Comparison of ENCODE assay signal across 30 mouse cellular contexts in genomic region chr6:124665011-124665410, GRCm38 (mm10). TPM values are rescaled to one million over a fixed set of nuclear protein-coding genes. Genes with fewer than 3 reads are reported as not detected.
DNase-seq lines count a peak whose midpoint lies in the region; ATAC-seq and TF ChIP-seq lines count a peak whose summit lies in the region.
"Had no signal": no experiment of that assay in that cellular context is flagged by ENCODE, and none has a peak within 500 bp of the region (broad histone marks: within the 10 kb centered on the region; RNA-seq: fewer than 3 reads in every experiment).

No protein-coding gene starts in this region.

- intact Hi-C loops in gastrocnemius, postnatal 36 days (cut with DNase I): no loop called here

- ATAC-seq in intestine, postnatal 0 days: no peak
- no peak for ATAC-seq in intestine, embryonic 16.5 days
- no peak for ATAC-seq in liver, embryonic 15.5 days (ENCODE audit: insufficient read depth)
- no peak for ATAC-seq in forebrain, embryonic 12.5 days (ENCODE audit: low FRiP score)
- ATAC-seq: forebrain, embryonic 16.5 days; midbrain, embryonic 13.5 days had no signal

- H3K27ac ChIP-seq in intestine, postnatal 0 days (ENCODE audit: low read depth, low read length): no peak overlapping the region
- H3K27ac ChIP-seq in intestine, embryonic 16.5 days (ENCODE audit: low read length): no peak overlapping the region
- H3K27ac ChIP-seq in liver, embryonic 15.5 days (replicated peaks): no peak overlapping the region
- H3K27ac ChIP-seq in forebrain, embryonic 12.5 days: no peak overlapping the region
- H3K27ac ChIP-seq: embryonic facial prominence, embryonic 13.5 days; heart, embryonic 15.5 days; hindbrain, embryonic 15.5 days; layer of hippocampus, adult 2 months; midbrain, embryonic 13.5 days had no signal

- peak; percentile 36 for DNase-seq in T-cell, adult 2 months (ENCODE audit: low spot score)
- DNase-seq in thymus, postnatal 25 days: peak; percentile 37
- DNase-seq in gastrocnemius, postnatal 36 days: no peak
- DNase-seq in Muller cell, postnatal 12 days (ENCODE audit: inconsistent ontology term): no peak
- DNase-seq: cerebellum, adult 2 months; cerebellum, postnatal 25 days; embryo, embryonic 11 days; gastrocnemius, postnatal 25 days; kidney, adult 9 months; kidney, postnatal 14 days; layer of hippocampus, postnatal 36 days; lung, adult 2 months; lung, postnatal 36 days; right cerebral cortex, postnatal 14 days had no signal

- H3K9ac ChIP-seq in intestine, postnatal 0 days (ENCODE audit: low read depth, low read length): no peak overlapping the region
- no peak overlapping the region for H3K9ac ChIP-seq in intestine, embryonic 16.5 days (ENCODE audit: low read depth, low read length)
- no peak overlapping the region for H3K9ac ChIP-seq in liver, embryonic 15.5 days
- no peak overlapping the region for H3K9ac ChIP-seq in forebrain, embryonic 12.5 days
- H3K9ac ChIP-seq: embryonic facial prominence, embryonic 13.5 days; heart, embryonic 15.5 days; hindbrain, embryonic 15.5 days; midbrain, embryonic 13.5 days had no signal

- no peak for TF ChIP-seq CTCF in intestine, postnatal 0 days (IDR thresholded peaks at IDR 0.05; ENCODE audit: low read depth)

- WGBS in intestine, postnatal 0 days: 87% methylated on average over 10 of the region's 10 CpGs
- 95% methylated on average over 10 of the region's 10 CpGs for WGBS in intestine, embryonic 16.5 days
- 91% methylated on average over 10 of the region's 10 CpGs for WGBS in liver, embryonic 15.5 days (ENCODE audit: insufficient replicate concordance)
- 94% methylated on average over 10 of the region's 10 CpGs for WGBS in forebrain, embryonic 12.5 days

- H3K4me1 ChIP-seq in intestine, postnatal 0 days (replicated peaks; ENCODE audit: control insufficient read depth, insufficient read depth, low read length): no peaks in the 10 kb centered on the region; the same call in 1 of the 2 replicates
- 0 out of 2 replicates have a peak, but pooled peaks cover 7% of the 10 kb centered on the region for H3K4me1 ChIP-seq in intestine, embryonic 16.5 days (ENCODE audit: control insufficient read depth, insufficient read depth, low read length)
- peaks cover 56% of the 10 kb centered on the region for H3K4me1 ChIP-seq in liver, embryonic 15.5 days (replicated peaks)
- peaks cover 6% of the 10 kb centered on the region; the same call in 1 of the 2 replicates for H3K4me1 ChIP-seq in forebrain, embryonic 12.5 days

- no peak overlapping the region for H3K4me3 ChIP-seq in intestine, postnatal 0 days (ENCODE audit: low read depth, low read length)
- no peak overlapping the region for H3K4me3 ChIP-seq in intestine, embryonic 16.5 days (ENCODE audit: low read length)
- peak overlapping the region; percentile 91 for H3K4me3 ChIP-seq in liver, embryonic 15.5 days (replicated peaks)
- no peak overlapping the region for H3K4me3 ChIP-seq in forebrain, embryonic 12.5 days (replicated peaks)
- H3K4me3 ChIP-seq: hindbrain, embryonic 15.5 days; layer of hippocampus, adult 2 months; midbrain, embryonic 13.5 days had no signal

- H3K9me3 ChIP-seq in intestine, postnatal 0 days (ENCODE audit: control insufficient read depth): no peaks in the 10 kb centered on the region
- H3K9me3 ChIP-seq in intestine, embryonic 16.5 days (ENCODE audit: control insufficient read depth, low read length): no peaks in the 10 kb centered on the region
- no peaks in the 10 kb centered on the region for H3K9me3 ChIP-seq in liver, embryonic 15.5 days (replicated peaks)
- H3K9me3 ChIP-seq in forebrain, embryonic 12.5 days: no peaks in the 10 kb centered on the region
- H3K9me3 ChIP-seq: embryonic facial prominence, embryonic 13.5 days; heart, embryonic 15.5 days; hindbrain, embryonic 15.5 days; megakaryocyte, embryonic 14.5 days; midbrain, embryonic 13.5 days had no signal

- peak overlapping the region; percentile 32 for H3K4me2 ChIP-seq in intestine, postnatal 0 days (replicated peaks; ENCODE audit: low read depth)
- H3K4me2 ChIP-seq in intestine, embryonic 16.5 days (ENCODE audit: low read depth, low read length): no peak overlapping the region
- peak overlapping the region; percentile 85 for H3K4me2 ChIP-seq in liver, embryonic 15.5 days
- H3K4me2 ChIP-seq in forebrain, embryonic 12.5 days: no peak overlapping the region
- H3K4me2 ChIP-seq: heart, embryonic 15.5 days; midbrain, embryonic 13.5 days had no signal

- H3K27me3 ChIP-seq in intestine, postnatal 0 days (replicated peaks; ENCODE audit: control insufficient read depth, insufficient read depth, low read length): no peaks in the 10 kb centered on the region
- no peaks in the 10 kb centered on the region for H3K27me3 ChIP-seq in intestine, embryonic 16.5 days (replicated peaks; ENCODE audit: control insufficient read depth, insufficient read depth, low read length)
- no peaks in the 10 kb centered on the region for H3K27me3 ChIP-seq in liver, embryonic 15.5 days
- H3K27me3 ChIP-seq in forebrain, embryonic 12.5 days: no peaks in the 10 kb centered on the region
- H3K27me3 ChIP-seq: embryonic facial prominence, embryonic 13.5 days; heart, embryonic 15.5 days; hindbrain, embryonic 15.5 days; megakaryocyte, embryonic 14.5 days; midbrain, embryonic 13.5 days had no signal

- no peaks in the 10 kb centered on the region for H3K36me3 ChIP-seq in intestine, postnatal 0 days (ENCODE audit: control insufficient read depth, insufficient read depth)
- no peaks in the 10 kb centered on the region for H3K36me3 ChIP-seq in intestine, embryonic 16.5 days (ENCODE audit: control insufficient read depth, insufficient read depth, low read length)
- peaks cover 29% of the 10 kb centered on the region for H3K36me3 ChIP-seq in liver, embryonic 15.5 days (replicated peaks)
- H3K36me3 ChIP-seq in forebrain, embryonic 12.5 days (replicated peaks): no peaks in the 10 kb centered on the region
- H3K36me3 ChIP-seq: embryonic facial prominence, embryonic 13.5 days; heart, embryonic 15.5 days; hindbrain, embryonic 15.5 days; midbrain, embryonic 13.5 days had no signal

RNA-seq across cellular contexts. Expression of gene Lpcat3, which starts 2.2 kb away (rescaled TPM):
- 209 and 212 TPM in 2 replicates for polyA plus RNA-seq in intestine, postnatal 0 days (2015; fragmentation: Nextera tagmentation; extraction: Ambion mirVana)
- polyA plus RNA-seq in intestine, embryonic 16.5 days (2015; fragmentation: Nextera tagmentation; extraction: Ambion mirVana): 195 and 219 TPM in 2 replicates
- polyA plus RNA-seq in liver, embryonic 15.5 days (2015; fragmentation: Nextera tagmentation; extraction: Ambion mirVana): 82.0 and 85.6 TPM in 2 replicates
- 10 to 100 TPM; 16.3 to 18.3 TPM for total RNA-seq in gastrocnemius, postnatal 36 days (2021)
- polyA plus RNA-seq in forebrain, embryonic 12.5 days (2016; fragmentation: Nextera tagmentation; extraction: Ambion mirVana): 28.1 and 35.0 TPM in 2 replicates

RNA-seq across cellular contexts. Expression of gene C1s2, which starts 29.1 kb away (rescaled TPM):
- polyA plus RNA-seq in intestine, postnatal 0 days (2015; fragmentation: Nextera tagmentation; extraction: Ambion mirVana): not detected in 2 replicates
- polyA plus RNA-seq in intestine, embryonic 16.5 days (2015; fragmentation: Nextera tagmentation; extraction: Ambion mirVana): 0.06 TPM in 1 of 2 replicates, not detected in the other
- not detected in 2 replicates for polyA plus RNA-seq in liver, embryonic 15.5 days (2015; fragmentation: Nextera tagmentation; extraction: Ambion mirVana)
- total RNA-seq in gastrocnemius, postnatal 36 days (2021): under 1 TPM; 0.32 to 0.56 TPM
- polyA plus RNA-seq in forebrain, embryonic 12.5 days (2016; fragmentation: Nextera tagmentation; extraction: Ambion mirVana): 0.08 TPM in 2 replicates
- total RNA-seq: hematopoietic stem cell, adult 5-6 weeks; monocyte, adult 5-6 weeks had no signal
- polyA plus RNA-seq: embryonic facial prominence, embryonic 13.5 days; heart, embryonic 15.5 days; intestine, embryonic 14.5 days; limb, embryonic 11.5 days; neural tube, embryonic 11.5 days had no signal

RNA-seq across cellular contexts. Expression of gene Emg1, which starts 47.0 kb away (rescaled TPM):
- polyA plus RNA-seq in intestine, postnatal 0 days (2015; fragmentation: Nextera tagmentation; extraction: Ambion mirVana): 96.6 and 97.3 TPM in 2 replicates
- 202 and 222 TPM in 2 replicates for polyA plus RNA-seq in intestine, embryonic 16.5 days (2015; fragmentation: Nextera tagmentation; extraction: Ambion mirVana)
- 122 and 128 TPM in 2 replicates for polyA plus RNA-seq in liver, embryonic 15.5 days (2015; fragmentation: Nextera tagmentation; extraction: Ambion mirVana)
- 10 to 100 TPM; 51.9 to 53.8 TPM for total RNA-seq in gastrocnemius, postnatal 36 days (2021)
- polyA plus RNA-seq in forebrain, embryonic 12.5 days (2016; fragmentation: Nextera tagmentation; extraction: Ambion mirVana): 194 and 199 TPM in 2 replicates

RNA-seq across cellular contexts. Expression of gene Phb2, which starts 47.1 kb away (rescaled TPM):
- 249 and 255 TPM in 2 replicates for polyA plus RNA-seq in intestine, postnatal 0 days (2015; fragmentation: Nextera tagmentation; extraction: Ambion mirVana)
- polyA plus RNA-seq in intestine, embryonic 16.5 days (2015; fragmentation: Nextera tagmentation; extraction: Ambion mirVana): 471 and 489 TPM in 2 replicates
- 242 and 243 TPM in 2 replicates for polyA plus RNA-seq in liver, embryonic 15.5 days (2015; fragmentation: Nextera tagmentation; extraction: Ambion mirVana)
- total RNA-seq in gastrocnemius, postnatal 36 days (2021): 100 to 1,000 TPM; 140 to 161 TPM
- 330 and 338 TPM in 2 replicates for polyA plus RNA-seq in forebrain, embryonic 12.5 days (2016; fragmentation: Nextera tagmentation; extraction: Ambion mirVana)

Comparison
In these comparisons a context has a peak if more than half of its experiments do, and no peak if none do; other contexts are left out.
1. H3K4me2 ChIP-seq: peak in intestine, postnatal 0 days (single experiment) and liver, embryonic 15.5 days (single experiment); none in intestine, embryonic 16.5 days (single experiment) and forebrain, embryonic 12.5 days (single experiment).
2. DNase-seq: peak in T-cell, adult 2 months (single experiment) and thymus, postnatal 25 days (single experiment); none in gastrocnemius, postnatal 36 days (0 of 2) and Muller cell, postnatal 12 days (single experiment).